Mouse (Mus musculus): Measurements from ENCODE around the gene Itga9. TPM values are rescaled to one million over a fixed set of nuclear protein-coding genes. Genes with fewer than 3 reads are reported as not detected.

The Itga9 gene
- polyA plus RNA-seq, 1 experiment from 2014 or later: 6.0 TPM

GRCm38 (mm10) chr9:118887734-118888133, 281.2 kb downstream of the Itga9 start:
- Histone ChIP-seq H3K9me3 (no peaks in the 10 kb centered on the region), H3K27me3 (ENCODE audit: insufficient read depth, poor library complexity, severe bottlenecking) (no peaks in the 10 kb centered on the region), H3K27ac (no peak overlapping the region), H3K4me3 (no peak overlapping the region), H3K36me3 (peaks cover 4% of the 10 kb centered on the region; the same call in 1 of the 2 replicates), H3K4me1 (replicated peaks) (peaks cover 32% of the 10 kb centered on the region)
- 91% methylated on average over 8 of the region's 8 CpGs for WGBS
- no peak for DNase-seq (ENCODE audit: low spot score)

GRCm38 (mm10) chr9:118890149-118890548, 283.7 kb downstream of the Itga9 start:
- Histone ChIP-seq H3K9me3 (no peaks in the 10 kb centered on the region), H3K4me3 (no peak overlapping the region), H3K27me3 (ENCODE audit: insufficient read depth, poor library complexity, severe bottlenecking) (no peaks in the 10 kb centered on the region), H3K4me1 (replicated peaks) (peaks cover 32% of the 10 kb centered on the region), H3K27ac (no peak overlapping the region), H3K36me3 (peaks cover 4% of the 10 kb centered on the region; the same call in 1 of the 2 replicates)
- no peak for DNase-seq (ENCODE audit: low spot score)
- 91% methylated on average over 4 of the region's 4 CpGs for WGBS

GRCm38 (mm10) chr9:118890645-118891044, 284.2 kb downstream of the Itga9 start:
- no peak for DNase-seq (ENCODE audit: low spot score)
- 81% methylated on average over 2 of the region's 2 CpGs for WGBS
- H3K27me3 ChIP-seq (ENCODE audit: insufficient read depth, poor library complexity, severe bottlenecking): no peaks in the 10 kb centered on the region
- peaks cover 4% of the 10 kb centered on the region; the same call in 1 of the 2 replicates for H3K36me3 ChIP-seq
- H3K27ac ChIP-seq: no peak overlapping the region
- H3K9me3 ChIP-seq: no peaks in the 10 kb centered on the region
- H3K4me1 ChIP-seq (replicated peaks): peaks cover 32% of the 10 kb centered on the region
- H3K4me3 ChIP-seq: no peak overlapping the region

GRCm38 (mm10) chr9:118891068-118891467, 284.6 kb downstream of the Itga9 start:
- H3K36me3 ChIP-seq: peaks cover 4% of the 10 kb centered on the region; the same call in 1 of the 2 replicates
- H3K9me3 ChIP-seq: no peaks in the 10 kb centered on the region
- no peaks in the 10 kb centered on the region for H3K27me3 ChIP-seq (ENCODE audit: insufficient read depth, poor library complexity, severe bottlenecking)
- peak overlapping the region; percentile 64; the same call in 1 of the 2 replicates for H3K27ac ChIP-seq
- 90% methylated on average over 6 of the region's 6 CpGs for WGBS
- DNase-seq (ENCODE audit: low spot score): no peak
- H3K4me3 ChIP-seq: no peak overlapping the region
- H3K4me1 ChIP-seq (replicated peaks): peaks cover 32% of the 10 kb centered on the region

- H3K4me3 ChIP-seq: no peak overlapping the region
- H3K36me3 ChIP-seq: peaks cover 4% of the 10 kb centered on the region; the same call in 1 of the 2 replicates
- no peaks in the 10 kb centered on the region for H3K27me3 ChIP-seq (ENCODE audit: insufficient read depth, poor library complexity, severe bottlenecking)
- peaks cover 32% of the 10 kb centered on the region for H3K4me1 ChIP-seq (replicated peaks)
- no peak for DNase-seq (ENCODE audit: low spot score)
- no peaks in the 10 kb centered on the region for H3K9me3 ChIP-seq
- WGBS: 75% methylated on average over 9 of the region's 9 CpGs
- peak overlapping the region; percentile 64 for H3K27ac ChIP-seq
Observed at GRCm38 (mm10) chr9:118891593-118891992, 285.1 kb downstream of the Itga9 start.

- Histone ChIP-seq H3K36me3 (peaks cover 17% of the 10 kb centered on the region), H3K27ac (no peak overlapping the region), H3K27me3 (ENCODE audit: insufficient read depth, poor library complexity, severe bottlenecking) (no peaks in the 10 kb centered on the region), H3K4me1 (replicated peaks) (peaks cover 25% of the 10 kb centered on the region), H3K9me3 (no peaks in the 10 kb centered on the region), H3K4me3 (no peak overlapping the region)
- no peak for DNase-seq (ENCODE audit: low spot score)
- WGBS: 83% methylated on average over 2 of the region's 2 CpGs
Observed at GRCm38 (mm10) chr9:118895101-118895500, 288.6 kb downstream of the Itga9 start.

- H3K36me3 ChIP-seq: peaks cover 17% of the 10 kb centered on the region
- H3K4me1 ChIP-seq (replicated peaks): peaks cover 7% of the 10 kb centered on the region
- no peak overlapping the region for H3K4me3 ChIP-seq
- H3K27me3 ChIP-seq (ENCODE audit: insufficient read depth, poor library complexity, severe bottlenecking): no peaks in the 10 kb centered on the region
- H3K27ac ChIP-seq: no peak overlapping the region
- WGBS: 90% methylated on average over 2 of the region's 2 CpGs
- DNase-seq (ENCODE audit: low spot score): no peak
- no peaks in the 10 kb centered on the region for H3K9me3 ChIP-seq
Observed at GRCm38 (mm10) chr9:118900677-118901076, 294.2 kb downstream of the Itga9 start.

- 34% methylated on average over 6 of the region's 6 CpGs for WGBS
- H3K36me3 ChIP-seq: peaks cover 17% of the 10 kb centered on the region
- H3K27ac ChIP-seq: no peak overlapping the region
- H3K4me3 ChIP-seq: no peak overlapping the region
- H3K27me3 ChIP-seq (ENCODE audit: insufficient read depth, poor library complexity, severe bottlenecking): no peaks in the 10 kb centered on the region
- no peaks in the 10 kb centered on the region for H3K9me3 ChIP-seq
- peak; percentile 17 for DNase-seq (ENCODE audit: low spot score)
- peaks cover 7% of the 10 kb centered on the region for H3K4me1 ChIP-seq (replicated peaks)
Observed at GRCm38 (mm10) chr9:118901917-118902316, 295.4 kb downstream of the Itga9 start.

GRCm38 (mm10) chr9:118907934-118908620, 301.6 kb downstream of the Itga9 start:
- 54% methylated on average over 18 of the region's 18 CpGs for WGBS
- Histone ChIP-seq H3K4me3 (no peak overlapping the region), H3K27ac (no peak overlapping the region), H3K36me3 (no peaks in the 10 kb centered on the region), H3K4me1 (replicated peaks) (peaks cover 7% of the 10 kb centered on the region), H3K27me3 (ENCODE audit: insufficient read depth, poor library complexity, severe bottlenecking) (no peaks in the 10 kb centered on the region), H3K9me3 (no peaks in the 10 kb centered on the region)
- DNase-seq (ENCODE audit: low spot score): peak; percentile 85

- Histone ChIP-seq H3K9me3 (0 out of 2 replicates have a peak, but pooled peaks cover 3% of the 10 kb centered on the region), H3K36me3 (no peaks in the 10 kb centered on the region), H3K27me3 (ENCODE audit: insufficient read depth, poor library complexity, severe bottlenecking) (no peaks in the 10 kb centered on the region), H3K4me1 (replicated peaks) (peaks cover 10% of the 10 kb centered on the region), H3K4me3 (no peak overlapping the region), H3K27ac (no peak overlapping the region)
- no peak for DNase-seq (ENCODE audit: low spot score)
- WGBS: 95% methylated on average over 9 of the region's 9 CpGs
Observed at GRCm38 (mm10) chr9:118913048-118913447, 306.6 kb downstream of the Itga9 start.

GRCm38 (mm10) chr9:118913613-118914012, 307.1 kb downstream of the Itga9 start:
- Histone ChIP-seq H3K36me3 (no peaks in the 10 kb centered on the region), H3K4me1 (replicated peaks) (0 out of 2 replicates have a peak, but pooled peaks cover 8% of the 10 kb centered on the region), H3K27me3 (ENCODE audit: insufficient read depth, poor library complexity, severe bottlenecking) (no peaks in the 10 kb centered on the region), H3K4me3 (no peak overlapping the region), H3K9me3 (0 out of 2 replicates have a peak, but pooled peaks cover 3% of the 10 kb centered on the region), H3K27ac (no peak overlapping the region)
- WGBS: 89% methylated on average over 3 of the region's 3 CpGs
- DNase-seq (ENCODE audit: low spot score): no peak

GRCm38 (mm10) chr9:118914589-118914988, 308.1 kb downstream of the Itga9 start:
- Histone ChIP-seq H3K9me3 (0 out of 2 replicates have a peak, but pooled peaks cover 3% of the 10 kb centered on the region), H3K4me3 (no peak overlapping the region), H3K36me3 (no peaks in the 10 kb centered on the region), H3K4me1 (replicated peaks) (0 out of 2 replicates have a peak, but pooled peaks cover 8% of the 10 kb centered on the region), H3K27ac (no peak overlapping the region), H3K27me3 (ENCODE audit: insufficient read depth, poor library complexity, severe bottlenecking) (peaks cover 3% of the 10 kb centered on the region; the same call in 1 of the 2 replicates)
- no peak for DNase-seq (ENCODE audit: low spot score)
- WGBS: 46% methylated on average over 8 of the region's 8 CpGs

GRCm38 (mm10) chr9:118915290-118915689, 308.8 kb downstream of the Itga9 start:
- Histone ChIP-seq H3K36me3 (no peaks in the 10 kb centered on the region), H3K4me1 (replicated peaks) (0 out of 2 replicates have a peak, but pooled peaks cover 8% of the 10 kb centered on the region), H3K4me3 (no peak overlapping the region), H3K27ac (no peak overlapping the region), H3K27me3 (ENCODE audit: insufficient read depth, poor library complexity, severe bottlenecking) (peaks cover 10% of the 10 kb centered on the region; the same call in 1 of the 2 replicates), H3K9me3 (0 out of 2 replicates have a peak, but pooled peaks cover 3% of the 10 kb centered on the region)
- no peak for DNase-seq (ENCODE audit: low spot score)
- WGBS: 53% methylated on average over 5 of the region's 5 CpGs
